Mouse (Mus musculus): ENCODE data around the gene Tnp2. TPM values are rescaled to one million over a fixed set of nuclear protein-coding genes. Genes with fewer than 3 reads are reported as not detected.

The Tnp2 gene
- polyA plus RNA-seq, 1 experiment from 2014 or later = not detected

GRCm38 (mm10) chr16:10763540-10764264 is 24.8 kb downstream of the Tnp2 start:
- H3K4me2 ChIP-seq = no peak overlapping the region
- H3K4me3 ChIP-seq = no peak overlapping the region
- peaks cover 2% of the 10 kb centered on the region; the same call in 1 of the 2 replicates for H3K4me1 ChIP-seq
- H3K9ac ChIP-seq = no peak overlapping the region
- no peaks in the 10 kb centered on the region for H3K27me3 ChIP-seq
- no peak overlapping the region for H3K27ac ChIP-seq
- 60% methylated on average over 6 of the region's 6 CpGs for WGBS
- no peaks in the 10 kb centered on the region for H3K9me3 ChIP-seq
- ATAC-seq (ENCODE audit: insufficient number of reproducible peaks, insufficient read depth, low FRiP score, low TSS enrichment, low read depth) = no peak
- no peaks in the 10 kb centered on the region for H3K36me3 ChIP-seq

GRCm38 (mm10) chr16:10762569-10763180 is 25.8 kb downstream of the Tnp2 start:
- ATAC-seq (ENCODE audit: insufficient number of reproducible peaks, insufficient read depth, low FRiP score, low TSS enrichment, low read depth) = no peak
- no peak overlapping the region for H3K4me2 ChIP-seq
- no peaks in the 10 kb centered on the region for H3K27me3 ChIP-seq
- no peaks in the 10 kb centered on the region for H3K36me3 ChIP-seq
- no peak overlapping the region for H3K27ac ChIP-seq
- H3K4me1 ChIP-seq = no peaks in the 10 kb centered on the region
- H3K4me3 ChIP-seq = no peak overlapping the region
- WGBS = 75% methylated on average over 5 of the region's 5 CpGs
- H3K9me3 ChIP-seq = no peaks in the 10 kb centered on the region
- no peak overlapping the region for H3K9ac ChIP-seq

- Histone ChIP-seq H3K4me1 (no peaks in the 10 kb centered on the region), H3K27ac (no peak overlapping the region), H3K36me3 (no peaks in the 10 kb centered on the region), H3K4me3 (no peak overlapping the region), H3K4me2 (no peak overlapping the region), H3K9me3 (no peaks in the 10 kb centered on the region), H3K27me3 (no peaks in the 10 kb centered on the region), H3K9ac (no peak overlapping the region)
- WGBS = 56% methylated on average over 8 of the region's 8 CpGs
- no peak for ATAC-seq (ENCODE audit: insufficient number of reproducible peaks, insufficient read depth, low FRiP score, low TSS enrichment, low read depth)
Observed at GRCm38 (mm10) chr16:10761182-10761581, 27.3 kb downstream of the Tnp2 start.

- Histone ChIP-seq H3K27me3 (no peaks in the 10 kb centered on the region), H3K36me3 (no peaks in the 10 kb centered on the region), H3K9me3 (no peaks in the 10 kb centered on the region), H3K4me2 (no peak overlapping the region), H3K4me3 (no peak overlapping the region), H3K9ac (no peak overlapping the region), H3K4me1 (no peaks in the 10 kb centered on the region), H3K27ac (no peak overlapping the region)
- ATAC-seq (ENCODE audit: insufficient number of reproducible peaks, insufficient read depth, low FRiP score, low TSS enrichment, low read depth) = no peak
- WGBS = 63% methylated on average over 6 of the region's 6 CpGs
Observed at GRCm38 (mm10) chr16:10756168-10756567, 32.3 kb downstream of the Tnp2 start.

- no peaks in the 10 kb centered on the region for H3K9me3 ChIP-seq
- 86% methylated on average over 3 of the region's 3 CpGs for WGBS
- H3K27me3 ChIP-seq = no peaks in the 10 kb centered on the region
- ATAC-seq (ENCODE audit: insufficient number of reproducible peaks, insufficient read depth, low FRiP score, low TSS enrichment, low read depth) = no peak
- H3K27ac ChIP-seq = no peak overlapping the region
- no peak overlapping the region for H3K4me2 ChIP-seq
- no peak overlapping the region for H3K9ac ChIP-seq
- H3K4me3 ChIP-seq = no peak overlapping the region
- peaks cover 4% of the 10 kb centered on the region for H3K4me1 ChIP-seq
- no peaks in the 10 kb centered on the region for H3K36me3 ChIP-seq
Observed at GRCm38 (mm10) chr16:10754521-10755296, 33.8 kb downstream of the Tnp2 start.

GRCm38 (mm10) chr16:10749824-10750223 is 38.6 kb downstream of the Tnp2 start:
- ATAC-seq (ENCODE audit: insufficient number of reproducible peaks, insufficient read depth, low FRiP score, low TSS enrichment, low read depth) = no peak; the same call in 1 of the 2 replicates

GRCm38 (mm10) chr16:10749226-10749625 is 39.2 kb downstream of the Tnp2 start:
- Histone ChIP-seq H3K4me1 (peaks cover 24% of the 10 kb centered on the region), H3K4me2 (no peak overlapping the region), H3K27me3 (no peaks in the 10 kb centered on the region), H3K4me3 (no peak overlapping the region), H3K36me3 (no peaks in the 10 kb centered on the region), H3K9me3 (no peaks in the 10 kb centered on the region), H3K9ac (no peak overlapping the region), H3K27ac (no peak overlapping the region)
- WGBS = 68% methylated on average over 7 of the region's 7 CpGs
- no peak for ATAC-seq (ENCODE audit: insufficient number of reproducible peaks, insufficient read depth, low FRiP score, low TSS enrichment, low read depth)

More at GRCm38 (mm10) chr16:10749824-10750223, 38.6 kb downstream of the Tnp2 start:
- Histone ChIP-seq H3K4me1 (peaks cover 20% of the 10 kb centered on the region), H3K4me3 (no peak overlapping the region), H3K4me2 (no peak overlapping the region), H3K9ac (no peak overlapping the region), H3K27ac (no peak overlapping the region), H3K27me3 (no peaks in the 10 kb centered on the region), H3K36me3 (no peaks in the 10 kb centered on the region), H3K9me3 (no peaks in the 10 kb centered on the region)
- WGBS = 44% methylated on average over 7 of the region's 7 CpGs

- H3K36me3 ChIP-seq = no peaks in the 10 kb centered on the region
- H3K4me3 ChIP-seq = no peak overlapping the region
- ATAC-seq (ENCODE audit: insufficient number of reproducible peaks, insufficient read depth, low FRiP score, low TSS enrichment, low read depth) = no peak
- no peak overlapping the region for H3K27ac ChIP-seq
- H3K27me3 ChIP-seq = no peaks in the 10 kb centered on the region
- WGBS = 78% methylated on average over 2 of the region's 2 CpGs
- H3K4me2 ChIP-seq = no peak overlapping the region
- H3K4me1 ChIP-seq = peaks cover 40% of the 10 kb centered on the region
- no peaks in the 10 kb centered on the region for H3K9me3 ChIP-seq
- no peak overlapping the region for H3K9ac ChIP-seq
Observed at GRCm38 (mm10) chr16:10741082-10741481, 47.4 kb downstream of the Tnp2 start.

GRCm38 (mm10) chr16:10739854-10740398 is 48.5 kb downstream of the Tnp2 start:
- Histone ChIP-seq H3K4me2 (no peak overlapping the region), H3K9me3 (no peaks in the 10 kb centered on the region), H3K36me3 (no peaks in the 10 kb centered on the region), H3K27ac (no peak overlapping the region), H3K27me3 (no peaks in the 10 kb centered on the region), H3K4me1 (peaks cover 32% of the 10 kb centered on the region), H3K4me3 (no peak overlapping the region), H3K9ac (no peak overlapping the region)
- ATAC-seq (ENCODE audit: insufficient number of reproducible peaks, insufficient read depth, low FRiP score, low TSS enrichment, low read depth) = no peak
- 59% methylated on average over 9 of the region's 9 CpGs for WGBS

GRCm38 (mm10) chr16:10738866-10739265 is 49.6 kb downstream of the Tnp2 start:
- Histone ChIP-seq H3K9ac (no peak overlapping the region), H3K36me3 (no peaks in the 10 kb centered on the region), H3K4me1 (peaks cover 27% of the 10 kb centered on the region), H3K27ac (no peak overlapping the region; the same call in 1 of the 2 replicates), H3K9me3 (no peaks in the 10 kb centered on the region), H3K4me2 (no peak overlapping the region), H3K27me3 (no peaks in the 10 kb centered on the region), H3K4me3 (no peak overlapping the region)
- no peak for ATAC-seq (ENCODE audit: insufficient number of reproducible peaks, insufficient read depth, low FRiP score, low TSS enrichment, low read depth)
- WGBS = 86% methylated on average over 3 of the region's 3 CpGs

Measured in embryonic facial prominence, embryonic 13.5 days (tissue).